Mouse (Mus musculus) mesoderm, embryonic 11.5 days (tissue): ENCODE measurements around the gene Snai1.

ENCODE experiments used
- DNase-seq: peaks from one replicate; pipeline ENCODE4 v3.0.0-alpha.2; 2012; ENCODE audit warnings: low read depth, low spot score

Snai1 gene

GRCm38 (mm10) chr2:167551342-167551920, 13.4 kb downstream of the Snai1 start:
- no peak for DNase-seq

DNA sequence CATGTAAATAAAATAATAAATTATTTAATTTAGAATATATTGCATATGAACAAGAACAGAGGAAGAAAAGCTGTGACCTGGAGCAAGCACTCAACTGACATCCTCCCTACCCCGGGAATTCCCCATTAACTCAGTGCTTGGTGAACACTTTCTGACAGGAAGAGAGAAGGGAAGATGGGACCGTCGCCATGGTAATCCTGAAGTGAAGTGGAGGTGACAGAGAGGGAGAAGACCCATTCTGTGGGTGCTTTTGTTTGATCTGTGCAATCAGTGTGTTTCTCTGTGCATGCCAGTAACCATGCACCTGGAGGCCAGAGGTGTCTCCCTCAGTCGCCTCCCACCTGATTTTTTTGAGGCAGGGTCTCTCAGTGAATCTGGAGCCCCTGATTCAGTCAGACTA, 14.3 kb downstream of the Snai1 start:
- no peak for DNase-seq

- DNase-seq: peak; percentile 56
Measured at GRCm38 (mm10) chr2:167552927-167553402, 15.0 kb downstream of the Snai1 start.

GRCm38 (mm10) chr2:167555766-167556165, 17.8 kb downstream of the Snai1 start:
- no peak for DNase-seq

- no peak for DNase-seq
Measured at GRCm38 (mm10) chr2:167559413-167559812, 21.4 kb downstream of the Snai1 start.

GRCm38 (mm10) chr2:167562101-167562500, 24.1 kb downstream of the Snai1 start:
- no peak for DNase-seq

- DNase-seq: no peak
Measured at GRCm38 (mm10) chr2:167563035-167563434, 25.0 kb downstream of the Snai1 start.

DNA sequence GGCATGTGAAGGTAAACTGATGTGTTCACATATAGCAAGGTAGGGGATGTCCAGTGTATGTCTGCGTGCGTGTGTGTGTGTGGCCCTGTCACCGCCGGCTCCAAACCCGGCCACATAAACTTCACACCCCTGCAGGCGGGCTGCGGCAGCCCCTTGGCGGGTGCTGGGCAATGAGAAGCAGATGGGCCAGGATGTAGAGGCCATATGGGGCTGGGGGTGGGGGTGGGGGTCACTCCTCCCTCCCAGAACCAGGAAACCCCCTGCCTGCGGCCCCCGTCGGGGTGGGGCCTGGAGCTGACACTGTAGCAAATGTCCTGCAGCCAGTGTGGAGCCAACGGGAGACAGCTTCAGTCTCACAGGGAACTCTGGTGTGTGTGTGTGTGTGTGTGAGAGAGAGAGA, 25.7 kb downstream of the Snai1 start:
- peak; percentile 76 for DNase-seq

DNA sequence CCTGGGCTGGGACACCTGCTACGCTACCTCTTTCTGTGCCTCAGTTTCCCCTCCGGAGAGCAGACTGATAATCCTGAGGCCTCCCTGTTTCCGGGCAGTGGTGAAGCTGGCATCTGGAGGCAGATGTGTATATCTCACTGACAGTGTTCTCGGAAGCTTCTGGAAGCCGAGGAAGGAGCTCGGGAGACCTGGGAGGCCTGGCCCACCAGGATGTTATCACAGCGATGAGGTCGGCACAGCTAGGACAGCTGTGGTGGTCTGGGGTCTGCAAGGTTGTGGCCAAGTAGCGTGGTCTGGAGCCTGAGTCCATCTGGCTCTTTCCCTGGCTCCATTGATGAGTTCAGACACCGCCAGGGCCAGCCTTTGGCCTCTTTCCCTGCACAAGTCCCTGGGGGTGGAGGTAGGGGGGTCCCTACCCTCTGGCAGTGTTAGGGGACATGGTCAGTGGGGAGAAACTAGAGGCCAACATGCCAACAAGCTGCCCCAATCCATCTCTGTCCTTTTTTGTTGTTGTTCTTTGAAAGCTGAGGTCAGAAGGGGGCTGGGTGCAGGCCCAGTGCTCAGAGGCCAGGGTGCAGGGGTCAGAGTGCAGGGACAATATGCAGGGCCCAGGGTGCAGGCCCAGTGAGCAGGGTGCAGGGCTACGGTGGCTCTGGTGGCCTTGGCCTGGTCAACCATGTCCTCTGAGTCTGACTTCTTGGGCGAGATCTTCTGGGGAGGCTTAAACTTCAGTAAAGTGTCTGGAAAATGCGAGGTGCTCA, 26.7 kb downstream of the Snai1 start:
- no peak for DNase-seq

DNA sequence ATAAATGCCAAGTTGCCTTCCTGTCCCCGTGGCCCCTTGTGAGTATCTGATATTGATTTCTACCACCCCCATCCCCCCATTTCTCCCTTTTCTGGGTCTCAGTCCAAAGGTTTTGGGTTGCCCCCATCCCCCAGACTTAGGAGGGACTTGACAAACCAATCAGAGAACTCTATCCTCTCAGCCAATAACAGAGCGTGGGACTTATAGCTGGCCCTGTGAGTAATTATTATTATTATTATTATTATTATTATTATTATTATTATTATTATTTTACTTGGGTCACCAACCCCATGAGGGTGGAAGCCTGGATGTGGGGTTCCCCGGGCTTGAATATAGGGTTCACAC, 27.3 kb downstream of the Snai1 start:
- DNase-seq: no peak

- DNase-seq: peak; percentile 84
Measured at GRCm38 (mm10) chr2:167565682-167566081, 27.7 kb downstream of the Snai1 start.

- DNase-seq: no peak
Measured at GRCm38 (mm10) chr2:167568112-167568511, 30.1 kb downstream of the Snai1 start.

DNA sequence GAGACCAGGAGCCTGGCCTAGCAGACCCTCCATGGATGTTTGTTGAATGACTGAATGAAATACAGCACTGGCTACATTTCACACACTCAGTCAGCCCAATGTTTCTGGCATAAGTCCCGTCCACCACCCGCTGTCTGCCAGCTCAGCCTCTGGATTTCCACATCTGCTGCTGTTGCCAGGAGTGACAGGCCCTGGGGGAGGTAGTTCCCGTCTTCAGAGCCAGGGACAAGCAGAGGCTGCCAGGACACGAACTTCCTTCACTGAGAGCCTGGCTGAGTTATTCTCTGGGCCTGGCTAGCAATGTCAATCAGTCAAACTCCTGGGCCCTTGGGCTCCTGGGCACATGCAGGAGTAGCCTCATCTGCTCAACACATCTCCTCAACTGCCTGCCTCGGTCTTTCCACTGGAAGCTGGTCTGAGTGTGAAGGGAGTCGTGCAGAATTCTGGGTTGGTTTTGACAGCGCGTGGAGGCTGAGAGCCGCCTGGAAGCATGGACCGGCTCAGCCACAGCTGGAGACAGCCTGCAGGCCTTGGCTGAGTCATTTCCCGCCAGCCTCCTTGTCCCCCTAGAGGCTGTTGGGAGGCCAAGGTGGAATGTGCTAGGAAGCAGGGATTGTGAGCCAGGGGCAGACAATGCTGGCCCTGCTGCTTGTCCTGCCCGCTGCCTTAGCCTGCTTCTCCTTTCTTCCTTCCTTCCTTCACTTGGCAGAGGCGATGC, 32.1 kb downstream of the Snai1 start:
- no peak for DNase-seq

- DNase-seq: no peak
Measured at GRCm38 (mm10) chr2:167570815-167571214, 32.8 kb downstream of the Snai1 start.

DNA sequence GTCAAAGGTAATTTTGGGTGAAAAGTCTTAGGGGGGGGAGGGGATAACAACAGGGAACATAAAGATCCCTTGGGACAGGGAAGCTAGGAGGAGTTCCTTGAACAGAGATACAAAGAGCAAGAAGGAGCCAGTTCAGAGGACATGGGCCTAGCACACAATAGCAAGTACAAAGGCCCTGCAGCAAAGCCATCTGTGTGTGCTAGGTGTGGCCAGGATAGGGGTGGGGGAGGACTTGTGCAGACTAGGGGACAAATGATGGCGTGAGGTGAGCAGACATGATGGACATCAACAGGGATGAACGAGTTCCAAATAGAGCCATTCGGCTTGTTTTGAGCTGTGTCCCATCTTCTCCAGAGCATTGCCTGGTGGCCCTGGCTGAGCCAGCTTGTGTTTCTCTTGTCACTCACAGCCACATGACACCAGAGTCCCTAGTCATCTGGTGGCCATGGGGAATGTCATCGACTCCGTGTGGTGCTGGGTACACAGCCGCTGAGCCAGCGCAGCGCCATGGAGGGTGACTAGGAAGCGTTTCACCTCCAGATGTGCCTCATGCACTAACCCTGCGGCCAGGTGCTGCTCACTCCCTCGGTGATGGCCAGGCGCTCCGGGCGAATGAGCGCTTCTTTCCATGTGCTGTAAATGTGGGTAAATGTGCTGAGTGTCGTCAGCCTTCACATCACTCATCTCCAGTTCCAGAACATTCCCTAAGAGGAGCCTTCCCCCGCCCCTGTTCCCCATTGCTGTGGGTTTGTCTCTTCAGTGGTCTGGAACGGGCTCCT, 33.6 kb downstream of the Snai1 start:
- no peak for DNase-seq

DNA sequence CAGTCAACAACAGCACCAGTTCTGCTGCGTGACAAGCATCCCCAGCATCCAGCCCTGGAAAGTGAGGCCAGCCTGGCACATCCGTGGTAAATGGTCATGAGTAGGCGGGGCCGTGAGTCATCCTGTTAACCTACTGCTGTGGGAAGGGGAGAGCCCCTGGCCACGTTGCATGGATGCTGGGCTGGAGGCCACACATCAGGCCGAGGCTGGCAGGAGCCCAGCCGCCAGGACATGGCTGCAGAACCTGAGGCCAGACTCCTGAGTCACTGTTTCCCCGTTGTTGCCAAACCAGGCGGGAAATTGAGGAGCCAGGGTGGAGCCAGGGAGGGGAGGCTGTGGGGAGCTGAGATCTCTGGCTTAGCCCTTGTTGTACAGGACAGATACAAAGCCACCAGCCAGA, 36.8 kb downstream of the Snai1 start:
- no peak for DNase-seq

DNA sequence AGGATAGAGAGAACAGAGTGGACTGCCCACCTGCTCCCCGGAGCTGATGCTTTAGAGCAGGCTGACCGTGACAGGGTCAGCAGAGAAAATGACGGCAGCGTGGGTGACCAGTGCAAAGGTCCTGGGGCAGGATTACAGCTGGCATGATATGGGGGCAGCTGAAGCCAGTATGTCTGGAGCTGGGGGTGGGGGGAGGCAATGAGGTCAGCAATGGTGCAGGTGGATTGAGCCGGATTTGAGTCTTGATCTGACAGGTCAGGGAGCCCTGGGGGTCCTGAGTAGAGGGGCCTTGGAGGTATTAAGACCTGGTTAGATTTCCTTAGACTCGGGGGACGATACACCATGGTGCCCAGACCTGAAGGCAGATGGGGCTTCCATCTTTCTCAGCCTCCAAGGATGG, 37.6 kb downstream of the Snai1 start:
- DNase-seq: no peak

DNA sequence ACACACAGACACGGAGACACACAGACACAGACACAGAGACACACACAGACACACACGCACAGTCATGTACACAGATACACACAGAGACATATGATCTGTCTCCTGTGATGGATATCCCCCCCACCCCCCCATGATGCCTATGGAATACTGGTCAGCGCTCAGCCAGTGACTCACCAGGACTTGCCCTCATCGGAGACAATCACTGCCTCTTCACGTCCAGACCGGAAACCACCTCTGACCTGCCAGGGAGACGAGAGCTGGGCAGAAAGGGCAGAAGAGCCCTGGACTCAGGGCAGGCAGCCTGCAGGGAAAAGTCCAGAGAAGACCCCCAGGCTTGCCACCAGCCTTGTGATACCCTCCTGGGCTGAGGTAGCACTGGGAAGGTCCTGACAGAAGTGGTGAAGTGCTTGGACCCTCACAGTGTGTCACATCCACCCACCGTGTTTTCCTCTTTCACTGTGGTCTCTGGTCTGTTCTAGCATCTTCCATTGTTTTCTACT, 38.2 kb downstream of the Snai1 start:
- no peak for DNase-seq

GRCm38 (mm10) chr2:167577186-167577785, 39.3 kb downstream of the Snai1 start:
- DNase-seq: no peak

DNA sequence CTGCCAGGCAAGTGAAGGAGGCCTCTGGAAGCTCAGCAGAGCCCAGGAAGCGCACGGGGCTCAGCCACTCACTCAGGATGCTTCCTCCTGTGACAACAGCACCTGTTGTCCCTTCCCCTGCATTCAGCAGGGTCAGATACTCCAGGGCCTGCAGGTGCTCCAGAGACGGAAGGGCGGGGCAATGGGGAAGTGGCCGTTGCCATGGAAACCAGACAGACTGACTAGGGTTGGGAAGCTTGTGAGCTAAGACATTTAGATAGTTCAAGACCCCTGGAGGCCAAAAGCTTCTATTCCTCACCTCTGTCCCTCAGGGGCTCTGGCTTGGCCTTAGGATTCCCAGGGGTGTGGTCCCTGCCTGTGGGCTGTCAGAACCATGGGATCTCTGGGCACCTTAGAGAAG, 40.5 kb downstream of the Snai1 start:
- DNase-seq: no peak

GRCm38 (mm10) chr2:167583161-167583952, 45.4 kb downstream of the Snai1 start:
- DNase-seq: no peak
